Mouse (Mus musculus) common myeloid progenitor, adult 5-6 weeks (primary cell): ENCODE results near the gene Fam168b. TPM values are rescaled to one million over a fixed set of nuclear protein-coding genes. Genes with fewer than 3 reads are reported as not detected.

Experiments used
- ATAC-seq: replicated peaks from 2 replicates; pipeline ENCODE4 v1.8.0; 2016; ENCODE audit warnings: low read depth, mild to moderate bottlenecking, moderate TSS enrichment, inconsistent platforms; ENCODE audit not compliant: poor library complexity, severe bottlenecking
- total RNA-seq: library from RNA; stranded (forward); fragments of 200-1000, 187-1606 nt; gene quantifications from 2 replicates; pipeline ENCODE4 v1.2.3, GENCODE M21; 2017

Fam168b gene
- total RNA-seq: 63.0 and 63.7 TPM in 2 replicates

DNA sequence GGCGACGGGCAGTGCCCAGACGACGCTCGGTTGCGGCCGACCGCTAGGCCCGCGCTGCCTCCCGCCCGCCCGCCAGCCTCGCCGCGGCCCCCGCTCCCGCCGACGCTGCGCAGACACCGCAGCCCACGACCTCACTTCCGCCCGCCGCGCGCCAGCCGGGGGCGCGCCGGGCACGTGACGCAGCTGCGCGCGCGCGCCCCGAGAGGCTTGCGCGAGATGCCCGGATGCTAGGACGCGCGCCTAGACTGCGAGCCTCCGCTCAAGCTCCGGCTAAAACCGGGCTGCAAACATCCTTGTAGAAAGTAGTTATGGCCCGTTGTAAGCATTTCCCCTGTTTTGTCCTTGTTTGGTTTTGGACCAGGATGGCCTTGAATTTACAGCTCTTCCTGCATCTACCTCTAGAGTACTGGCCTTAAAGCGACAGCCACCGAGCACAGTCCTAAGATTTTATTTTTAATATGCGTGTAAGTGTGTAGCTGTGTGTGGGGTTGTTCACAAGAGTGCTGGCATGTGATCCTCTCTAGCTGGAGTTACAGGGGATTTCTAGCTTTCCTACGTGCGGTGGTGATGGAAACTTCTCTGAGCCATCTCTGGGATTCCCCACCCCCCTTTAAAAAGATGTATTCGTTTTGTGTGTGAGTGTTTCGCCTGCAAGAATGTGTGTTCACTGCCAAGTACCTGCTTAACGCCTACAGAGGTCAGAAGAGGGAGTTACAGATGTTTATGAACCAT lies at the start of gene Fam168b:
Gene Fam168b, minus strand, starts transcription at position 179 of the 732 bp plus-strand sequence.
- ATAC-seq: peak; percentile 57

GRCm38 (mm10) chr1:34892466-34892865 lies 49.6 kb upstream of the Fam168b start:
- no peak for ATAC-seq

DNA sequence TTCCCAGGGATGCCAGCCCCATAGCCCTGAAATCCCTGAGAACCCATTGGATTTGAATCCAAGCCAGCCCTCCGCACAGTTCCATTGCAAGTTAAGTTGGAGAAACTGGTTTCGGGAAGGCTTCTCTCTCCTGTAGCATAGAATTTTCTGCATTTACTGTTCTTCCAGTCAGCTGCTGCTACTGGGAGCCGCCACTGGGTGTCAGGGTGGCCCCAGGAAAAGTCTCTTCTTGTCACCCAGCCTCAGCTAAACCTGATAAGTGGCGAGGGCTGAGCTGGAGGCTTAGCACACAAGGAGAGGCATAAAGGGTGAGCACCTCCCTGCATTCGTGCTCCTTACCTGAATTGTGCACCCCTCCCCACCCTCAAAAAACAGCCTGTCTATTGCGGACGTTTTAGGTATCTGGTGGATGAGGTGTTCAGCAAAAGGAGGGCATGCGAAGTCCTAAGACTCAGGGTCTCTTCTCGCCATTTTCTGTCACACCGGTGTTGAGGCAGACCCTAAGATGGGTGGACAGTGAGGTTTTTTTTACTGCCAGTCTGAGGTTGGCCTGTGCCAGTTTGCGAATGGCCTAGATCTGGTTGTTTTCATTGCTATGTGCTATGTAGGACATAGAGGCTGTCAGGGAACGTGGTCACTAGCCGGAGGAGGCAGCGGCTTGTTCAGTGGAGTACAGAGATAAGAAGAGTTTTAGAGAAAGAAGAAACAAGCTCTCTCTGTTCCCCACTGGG lies 48.9 kb upstream of the Fam168b start:
- peak; percentile 89 for ATAC-seq

GRCm38 (mm10) chr1:34883776-34884175 lies 40.9 kb upstream of the Fam168b start:
- no peak for ATAC-seq

DNA sequence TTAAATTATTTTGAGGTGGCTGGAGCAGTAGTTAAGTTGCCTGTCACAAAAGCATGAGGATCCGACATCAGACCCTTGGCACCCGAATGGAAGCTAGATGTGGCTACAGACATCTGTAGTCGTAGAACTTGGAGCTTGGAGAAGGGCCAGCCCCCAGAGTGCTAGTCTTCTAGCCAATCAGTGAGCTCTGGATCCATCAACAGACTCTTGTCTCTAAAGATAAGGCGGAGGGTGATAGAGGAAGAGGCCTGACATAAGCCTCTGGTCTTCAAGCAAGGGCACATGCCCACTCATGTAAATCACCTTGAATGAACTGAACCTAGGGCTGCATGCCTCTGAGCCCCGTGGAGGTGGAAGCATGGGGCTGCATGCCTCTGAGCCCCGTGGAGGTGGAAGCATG lies 36.7 kb upstream of the Fam168b start:
- ATAC-seq: no peak

DNA sequence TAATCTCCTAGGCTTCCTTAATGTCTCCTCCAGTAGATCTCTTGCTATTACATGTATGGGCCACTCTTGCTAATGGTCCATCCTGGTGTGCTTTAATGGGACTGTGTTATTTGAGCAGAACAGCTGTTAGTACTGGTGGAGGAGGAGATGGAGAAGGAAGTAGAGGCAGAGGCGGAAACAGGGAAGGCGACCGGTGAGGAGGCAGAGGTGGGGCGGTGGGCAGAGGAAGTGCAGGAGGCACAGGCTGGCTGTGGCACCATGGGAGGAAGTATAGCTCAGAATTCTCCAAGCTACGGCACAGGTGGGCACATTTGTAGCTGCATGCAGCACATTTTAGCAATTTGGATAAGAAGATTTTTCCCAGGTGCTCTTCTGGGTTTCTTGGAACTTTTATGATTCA lies 30.7 kb upstream of the Fam168b start:
- ATAC-seq: no peak

DNA sequence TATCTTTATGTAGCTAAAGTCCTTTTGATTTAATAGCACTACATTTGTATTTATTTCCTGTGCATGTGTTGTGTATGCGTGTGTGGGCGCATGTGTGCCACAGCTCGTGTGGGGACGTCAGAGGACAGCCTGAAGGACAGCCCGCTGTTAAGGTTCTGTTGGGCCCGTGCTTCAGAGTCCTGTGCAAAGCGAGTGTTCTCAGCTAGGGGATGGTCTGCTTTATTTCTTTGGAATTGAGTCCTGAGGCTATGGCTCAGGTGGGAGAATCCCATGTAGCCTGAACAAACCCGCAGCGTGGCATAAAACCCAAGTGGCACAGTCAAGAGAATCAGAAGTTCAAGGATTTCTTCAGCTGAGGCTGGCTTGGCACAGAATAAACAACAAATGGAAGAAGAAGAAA lies 28.3 kb upstream of the Fam168b start:
- no peak for ATAC-seq

DNA sequence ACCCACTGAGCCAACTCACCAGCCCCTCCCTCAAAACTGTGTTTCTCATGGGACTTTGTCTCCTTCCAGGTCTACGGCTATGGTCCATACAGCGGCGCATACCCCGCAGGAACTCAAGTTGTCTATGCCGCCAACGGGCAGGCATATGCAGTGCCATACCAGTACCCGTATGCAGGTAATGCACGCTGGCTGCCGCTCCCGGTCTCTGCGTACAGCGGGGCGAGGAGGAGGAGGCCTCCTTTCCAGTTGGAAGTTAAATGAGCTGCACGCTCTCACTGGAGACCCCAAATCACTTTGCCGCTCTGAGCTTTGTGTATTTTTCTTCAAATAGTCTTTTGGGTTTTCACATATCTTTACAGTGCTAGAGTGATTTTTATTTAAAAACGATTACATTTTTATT lies 26.4 kb upstream of the Fam168b start:
- ATAC-seq: no peak

GRCm38 (mm10) chr1:34868391-34868790 lies 25.5 kb upstream of the Fam168b start:
- ATAC-seq: no peak

GRCm38 (mm10) chr1:34867574-34867955 lies 24.7 kb upstream of the Fam168b start:
- ATAC-seq: no peak

DNA sequence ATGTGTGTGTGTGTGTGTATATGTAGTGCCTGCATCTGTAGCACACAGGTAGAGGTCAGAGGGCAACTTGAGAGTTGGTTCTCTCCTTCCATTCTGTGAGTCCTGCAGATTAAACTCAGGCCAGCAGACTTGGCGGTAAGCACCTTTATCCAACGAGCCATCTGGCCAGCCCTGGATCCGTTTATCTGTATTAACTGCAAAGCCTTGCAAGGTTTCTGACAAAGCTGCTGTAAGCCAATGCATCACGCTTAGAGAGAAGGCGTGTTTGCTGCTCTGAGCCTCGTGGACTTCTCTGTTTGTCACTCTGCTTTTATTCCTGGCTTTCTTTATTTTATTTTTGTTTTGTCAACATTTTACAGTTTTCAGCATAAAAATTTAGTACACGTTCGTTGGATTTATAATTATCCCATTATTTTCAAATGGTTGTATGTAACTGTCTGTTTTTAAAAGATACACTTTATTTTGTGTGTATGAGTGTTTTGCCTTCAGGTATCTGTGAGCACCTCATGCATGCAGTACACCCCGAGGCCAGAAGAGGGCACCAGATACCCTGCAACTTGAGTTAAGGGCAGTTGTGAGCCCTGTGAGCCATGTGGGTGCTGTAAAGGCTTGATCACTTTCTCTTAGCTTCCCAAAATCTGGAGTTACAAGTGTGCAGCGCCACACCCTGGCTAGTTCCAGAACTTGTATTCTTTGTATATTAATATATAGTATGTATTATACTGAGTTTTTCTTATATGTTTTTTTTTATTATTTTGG lies 24.1 kb upstream of the Fam168b start:
- peak; percentile 100 for ATAC-seq

- ATAC-seq: no peak
These were observed 23.0 kb upstream of the Fam168b start for GRCm38 (mm10) chr1:34865866-34866265.

DNA sequence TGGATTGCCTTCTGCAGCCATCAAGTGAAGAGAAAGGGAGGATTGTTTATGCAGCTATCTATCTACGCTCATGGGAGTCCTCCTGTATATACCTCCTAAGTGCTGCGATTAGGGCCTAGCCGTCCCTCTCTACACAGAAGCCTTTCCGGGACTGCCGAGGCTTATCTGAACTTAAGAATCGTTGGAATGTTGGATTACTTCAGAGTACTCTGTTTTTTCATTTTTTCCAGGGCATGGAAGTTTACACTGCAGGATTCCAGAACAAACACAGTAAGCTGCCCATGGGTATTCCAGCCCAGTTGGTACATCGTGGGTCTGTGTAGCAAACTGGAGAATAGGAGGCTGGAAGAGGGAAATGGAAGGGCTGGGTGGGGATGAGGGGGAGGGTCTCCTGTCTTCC lies 21.4 kb upstream of the Fam168b start:
- no peak for ATAC-seq

GRCm38 (mm10) chr1:34863323-34863722 lies 20.5 kb upstream of the Fam168b start:
- ATAC-seq: no peak

- ATAC-seq: no peak
These were observed 20.0 kb upstream of the Fam168b start for GRCm38 (mm10) chr1:34862877-34863276.

GRCm38 (mm10) chr1:34860205-34860604 lies 17.3 kb upstream of the Fam168b start:
- no peak for ATAC-seq

GRCm38 (mm10) chr1:34859761-34860160 lies 16.9 kb upstream of the Fam168b start:
- no peak for ATAC-seq

DNA sequence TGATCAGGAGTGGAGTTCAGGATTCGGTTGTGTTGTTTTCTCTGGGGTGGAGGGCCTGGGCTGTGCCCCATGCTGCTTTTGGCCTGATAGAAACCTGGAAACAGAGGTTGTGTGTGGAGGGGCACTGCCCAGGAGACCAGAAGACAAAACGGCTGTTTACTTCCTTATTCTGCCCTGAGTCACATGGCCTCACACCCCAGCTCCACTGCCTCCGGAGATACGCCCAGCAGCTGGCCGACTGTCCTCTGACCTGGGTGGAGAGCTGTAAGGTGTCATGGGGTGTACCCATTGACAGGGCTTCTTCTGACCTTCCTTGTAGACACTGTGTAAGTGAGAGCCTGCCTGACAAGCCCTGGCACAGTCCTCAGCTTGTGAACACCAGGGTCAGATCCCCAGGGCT lies 15.8 kb upstream of the Fam168b start:
- ATAC-seq: peak; percentile 96

DNA sequence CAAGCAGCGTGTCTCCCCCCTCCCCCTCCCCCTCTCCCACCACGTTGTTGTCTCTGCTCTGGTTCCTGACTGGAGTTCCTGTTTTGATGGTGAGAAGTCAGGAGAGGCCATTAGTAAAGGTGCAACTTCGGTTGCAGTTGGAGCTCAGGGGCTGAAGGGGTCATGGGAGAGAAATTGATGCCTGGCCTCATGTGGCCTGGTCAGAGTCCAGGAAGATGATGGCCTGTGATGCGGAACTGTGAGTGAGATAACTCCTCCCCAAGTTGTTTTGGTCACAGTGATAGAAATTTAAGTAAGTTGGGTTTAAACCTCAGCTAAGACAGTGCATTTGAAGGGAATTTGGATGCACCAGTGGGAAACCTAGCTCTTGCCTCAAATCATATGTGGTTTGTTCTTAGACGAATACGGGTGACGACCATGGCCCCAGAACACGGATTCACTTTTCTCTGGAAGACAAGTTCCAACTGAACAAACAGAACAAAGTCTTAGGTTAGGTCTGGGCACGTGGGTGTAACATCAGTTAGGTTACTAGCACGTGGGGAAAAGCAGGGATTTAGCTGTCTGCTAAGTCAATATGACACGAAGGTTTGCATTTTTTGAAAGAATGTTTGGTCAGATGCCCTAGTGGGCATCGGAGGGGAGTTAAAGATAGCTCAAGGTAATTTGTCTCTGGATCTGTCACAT lies 12.3 kb upstream of the Fam168b start:
- no peak for ATAC-seq

DNA sequence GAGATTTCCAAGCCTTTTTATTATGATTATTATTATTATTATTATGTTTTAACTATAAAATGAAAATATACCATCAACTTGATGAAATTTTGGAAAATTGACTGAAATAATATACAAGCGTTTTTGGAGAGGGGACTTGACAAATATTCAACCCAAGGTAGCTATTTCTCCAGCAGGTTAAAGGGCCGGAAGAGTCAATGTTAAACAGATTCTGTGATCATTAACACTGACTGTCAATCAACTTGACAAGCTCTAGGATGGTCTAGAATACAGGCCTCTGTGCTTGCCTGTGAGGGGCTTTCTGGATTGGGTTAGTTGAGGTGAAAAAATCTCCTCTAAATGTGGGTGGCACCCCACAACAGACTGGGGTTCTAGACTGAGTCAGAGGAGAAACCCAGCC lies 10.9 kb upstream of the Fam168b start:
- ATAC-seq: no peak
